Mouse (Mus musculus): Measurements from ENCODE around the gene Asic1. TPM values are rescaled to one million over a fixed set of nuclear protein-coding genes. Genes with fewer than 3 reads are reported as not detected.

Gene Asic1
- polyA plus RNA-seq, 1 experiment from 2014 or later = 4.1 TPM

GRCm38 (mm10) chr15:99710221-99711190 lies 40.3 kb downstream of the Asic1 start:
- no peaks in the 10 kb centered on the region for H3K27me3 ChIP-seq (replicated peaks; ENCODE audit: control insufficient read depth, insufficient read depth, low read length)
- DNase-seq (ENCODE audit: low spot score) = no peak
- no peaks in the 10 kb centered on the region for H3K9me3 ChIP-seq (ENCODE audit: control insufficient read depth, low read length)
- ATAC-seq (ENCODE audit: low read depth) = no peak
- peaks cover 94% of the 10 kb centered on the region for H3K36me3 ChIP-seq (ENCODE audit: control insufficient read depth, insufficient read depth, low read length)
- H3K4me3 ChIP-seq (ENCODE audit: low read depth, low read length) = no peak overlapping the region
- no peak overlapping the region for H3K27ac ChIP-seq (replicated peaks; ENCODE audit: low read depth, low read length)
- H3K4me1 ChIP-seq (ENCODE audit: control insufficient read depth, insufficient read depth, low read length) = no peaks in the 10 kb centered on the region
- WGBS = 86% methylated on average over 10 of the region's 10 CpGs
- no peak overlapping the region for H3K4me2 ChIP-seq (ENCODE audit: low read depth, low read length)
- no peak overlapping the region for H3K9ac ChIP-seq (ENCODE audit: low read depth, low read length)

- H3K4me1 ChIP-seq (ENCODE audit: control insufficient read depth, insufficient read depth, low read length) = no peaks in the 10 kb centered on the region
- peaks cover 86% of the 10 kb centered on the region for H3K36me3 ChIP-seq (ENCODE audit: control insufficient read depth, insufficient read depth, low read length)
- 82% methylated on average over 3 of the region's 3 CpGs for WGBS
- H3K9me3 ChIP-seq (ENCODE audit: control insufficient read depth, low read length) = no peaks in the 10 kb centered on the region
- no peak for DNase-seq (ENCODE audit: low spot score)
- ATAC-seq (ENCODE audit: low read depth) = no peak
- no peak overlapping the region for H3K27ac ChIP-seq (replicated peaks; ENCODE audit: low read depth, low read length)
- no peak overlapping the region for H3K9ac ChIP-seq (ENCODE audit: low read depth, low read length)
- H3K4me2 ChIP-seq (ENCODE audit: low read depth, low read length) = no peak overlapping the region
- no peak overlapping the region for H3K4me3 ChIP-seq (ENCODE audit: low read depth, low read length)
- no peaks in the 10 kb centered on the region for H3K27me3 ChIP-seq (replicated peaks; ENCODE audit: control insufficient read depth, insufficient read depth, low read length)
Measured at GRCm38 (mm10) chr15:99711491-99711890, 41.3 kb downstream of the Asic1 start.

- Histone ChIP-seq H3K27ac (replicated peaks; ENCODE audit: low read depth, low read length) (no peak overlapping the region), H3K4me2 (ENCODE audit: low read depth, low read length) (no peak overlapping the region), H3K9ac (ENCODE audit: low read depth, low read length) (0 out of 2 replicates have a peak overlapping the region, but pooled peaks have one; percentile 22), H3K27me3 (replicated peaks; ENCODE audit: control insufficient read depth, insufficient read depth, low read length) (no peaks in the 10 kb centered on the region), H3K4me1 (ENCODE audit: control insufficient read depth, insufficient read depth, low read length) (no peaks in the 10 kb centered on the region), H3K4me3 (ENCODE audit: low read depth, low read length) (no peak overlapping the region), H3K9me3 (ENCODE audit: control insufficient read depth, low read length) (no peaks in the 10 kb centered on the region), H3K36me3 (ENCODE audit: control insufficient read depth, insufficient read depth, low read length) (peaks cover 72% of the 10 kb centered on the region)
- DNase-seq (ENCODE audit: low spot score) (no peak), ATAC-seq (ENCODE audit: low read depth) (no peak)
- 50% methylated on average over 13 of the region's 13 CpGs for WGBS
Measured at GRCm38 (mm10) chr15:99712666-99713559, 42.7 kb downstream of the Asic1 start.

GRCm38 (mm10) chr15:99713569-99713968 lies 43.4 kb downstream of the Asic1 start:
- no peaks in the 10 kb centered on the region for H3K4me1 ChIP-seq (ENCODE audit: control insufficient read depth, insufficient read depth, low read length)
- no peak for DNase-seq (ENCODE audit: low spot score)
- no peak overlapping the region for H3K4me2 ChIP-seq (ENCODE audit: low read depth, low read length)
- H3K4me3 ChIP-seq (ENCODE audit: low read depth, low read length) = no peak overlapping the region
- no peak for ATAC-seq (ENCODE audit: low read depth)
- peaks cover 65% of the 10 kb centered on the region for H3K36me3 ChIP-seq (ENCODE audit: control insufficient read depth, insufficient read depth, low read length)
- H3K9me3 ChIP-seq (ENCODE audit: control insufficient read depth, low read length) = no peaks in the 10 kb centered on the region
- WGBS = 91% methylated on average over 3 of the region's 3 CpGs
- H3K27ac ChIP-seq (replicated peaks; ENCODE audit: low read depth, low read length) = no peak overlapping the region
- no peaks in the 10 kb centered on the region for H3K27me3 ChIP-seq (replicated peaks; ENCODE audit: control insufficient read depth, insufficient read depth, low read length)
- H3K9ac ChIP-seq (ENCODE audit: low read depth, low read length) = no peak overlapping the region

- H3K9me3 ChIP-seq (ENCODE audit: control insufficient read depth, low read length) = no peaks in the 10 kb centered on the region
- WGBS = 65% methylated on average over 4 of the region's 4 CpGs
- DNase-seq (ENCODE audit: low spot score) (no peak), ATAC-seq (ENCODE audit: low read depth) (no peak)
- no peak overlapping the region for H3K4me3 ChIP-seq (ENCODE audit: low read depth, low read length)
- H3K27me3 ChIP-seq (replicated peaks; ENCODE audit: control insufficient read depth, insufficient read depth, low read length) = no peaks in the 10 kb centered on the region
- H3K4me1 ChIP-seq (ENCODE audit: control insufficient read depth, insufficient read depth, low read length) = no peaks in the 10 kb centered on the region
- H3K27ac ChIP-seq (replicated peaks; ENCODE audit: low read depth, low read length) = no peak overlapping the region
- no peak overlapping the region for H3K9ac ChIP-seq (ENCODE audit: low read depth, low read length)
- no peak overlapping the region for H3K4me2 ChIP-seq (ENCODE audit: low read depth, low read length)
- peaks cover 59% of the 10 kb centered on the region for H3K36me3 ChIP-seq (ENCODE audit: control insufficient read depth, insufficient read depth, low read length)
Measured at GRCm38 (mm10) chr15:99714206-99714605, 44.0 kb downstream of the Asic1 start.

- ATAC-seq (ENCODE audit: low read depth) = peak; percentile 42; the same call in 1 of the 2 replicates
- no peaks in the 10 kb centered on the region for H3K4me1 ChIP-seq (ENCODE audit: control insufficient read depth, insufficient read depth, low read length)
- peaks cover 52% of the 10 kb centered on the region for H3K36me3 ChIP-seq (ENCODE audit: control insufficient read depth, insufficient read depth, low read length)
- no peaks in the 10 kb centered on the region for H3K9me3 ChIP-seq (ENCODE audit: control insufficient read depth, low read length)
- H3K4me3 ChIP-seq (ENCODE audit: low read depth, low read length) = no peak overlapping the region
- H3K4me2 ChIP-seq (ENCODE audit: low read depth, low read length) = no peak overlapping the region
- H3K9ac ChIP-seq (ENCODE audit: low read depth, low read length) = no peak overlapping the region
- no peaks in the 10 kb centered on the region for H3K27me3 ChIP-seq (replicated peaks; ENCODE audit: control insufficient read depth, insufficient read depth, low read length)
- H3K27ac ChIP-seq (replicated peaks; ENCODE audit: low read depth, low read length) = no peak overlapping the region
- 60% methylated on average over 7 of the region's 7 CpGs for WGBS
- DNase-seq (ENCODE audit: low spot score) = peak; percentile 81
Measured at GRCm38 (mm10) chr15:99714858-99715257, 44.7 kb downstream of the Asic1 start.

GRCm38 (mm10) chr15:99715361-99715865 lies 45.2 kb downstream of the Asic1 start:
- Histone ChIP-seq H3K4me2 (ENCODE audit: low read depth, low read length) (no peak overlapping the region), H3K9me3 (ENCODE audit: control insufficient read depth, low read length) (no peaks in the 10 kb centered on the region), H3K27me3 (replicated peaks; ENCODE audit: control insufficient read depth, insufficient read depth, low read length) (no peaks in the 10 kb centered on the region), H3K4me3 (ENCODE audit: low read depth, low read length) (no peak overlapping the region), H3K27ac (replicated peaks; ENCODE audit: low read depth, low read length) (no peak overlapping the region), H3K4me1 (ENCODE audit: control insufficient read depth, insufficient read depth, low read length) (no peaks in the 10 kb centered on the region), H3K9ac (ENCODE audit: low read depth, low read length) (no peak overlapping the region), H3K36me3 (ENCODE audit: control insufficient read depth, insufficient read depth, low read length) (peaks cover 49% of the 10 kb centered on the region)
- DNase-seq (ENCODE audit: low spot score) (no peak), ATAC-seq (ENCODE audit: low read depth) (no peak)
- WGBS = 68% methylated on average over 13 of the region's 13 CpGs

GRCm38 (mm10) chr15:99715982-99716746 lies 46.0 kb downstream of the Asic1 start:
- Histone ChIP-seq H3K4me2 (ENCODE audit: low read depth, low read length) (no peak overlapping the region), H3K4me3 (ENCODE audit: low read depth, low read length) (no peak overlapping the region), H3K27ac (replicated peaks; ENCODE audit: low read depth, low read length) (no peak overlapping the region), H3K4me1 (ENCODE audit: control insufficient read depth, insufficient read depth, low read length) (no peaks in the 10 kb centered on the region), H3K9ac (ENCODE audit: low read depth, low read length) (no peak overlapping the region), H3K9me3 (ENCODE audit: control insufficient read depth, low read length) (no peaks in the 10 kb centered on the region), H3K36me3 (ENCODE audit: control insufficient read depth, insufficient read depth, low read length) (peaks cover 44% of the 10 kb centered on the region), H3K27me3 (replicated peaks; ENCODE audit: control insufficient read depth, insufficient read depth, low read length) (no peaks in the 10 kb centered on the region)
- no peak for ATAC-seq (ENCODE audit: low read depth)
- DNase-seq (ENCODE audit: low spot score) = no peak
- 66% methylated on average over 10 of the region's 11 CpGs for WGBS
